Mouse (Mus musculus) intestine, postnatal 0 days (tissue): Measurements from ENCODE around the gene Trmt1. TPM values are rescaled to one million over a fixed set of nuclear protein-coding genes. Genes with fewer than 3 reads are reported as not detected.

Source experiments
- ATAC-seq: fragments of 200-750 bp; cut with Nextera tagmentation; 2 replicates; pipeline ENCODE4 v1.8.0; 2017; ENCODE audit warnings: mild to moderate bottlenecking, moderate TSS enrichment, moderate library complexity
- H3K27ac ChIP-seq: fragments of 300-500 bp; sonication (generic); 2 replicates; pipeline ENCODE4 v1.5.1; 2014; ENCODE audit warnings: mild to moderate bottlenecking, low read depth, low read length, moderate library complexity
- H3K27me3 ChIP-seq: fragments of 300-500 bp; sonication (generic); replicated peaks from 2 replicates; pipeline ENCODE4 v1.6.1; 2014; ENCODE audit warnings: low read length, mixed read lengths; ENCODE audit not compliant: control insufficient read depth, insufficient read depth
- H3K36me3 ChIP-seq: fragments of 300-500 bp; sonication (generic); 2 replicates; pipeline ENCODE4 v1.6.1; 2014; ENCODE audit warnings: mild to moderate bottlenecking, moderate library complexity; ENCODE audit not compliant: control insufficient read depth, insufficient read depth
- H3K4me1 ChIP-seq: fragments of 300-500 bp; sonication (generic); replicated peaks from 2 replicates; pipeline ENCODE4 v1.6.1; 2014; ENCODE audit warnings: antibody characterized with exemption, low read length, mixed read lengths; ENCODE audit not compliant: control insufficient read depth, insufficient read depth
- H3K4me2 ChIP-seq: fragments of 300-500 bp; sonication (generic); replicated peaks from 2 replicates; pipeline ENCODE4 v1.6.1; 2014; ENCODE audit warnings: low read depth, mild to moderate bottlenecking, moderate library complexity
- H3K4me3 ChIP-seq: fragments of 300-500 bp; sonication (generic); 2 replicates; pipeline ENCODE4 v1.5.1; 2014; ENCODE audit warnings: low read depth, low read length
- H3K9ac ChIP-seq: fragments of 300-500 bp; sonication (generic); 2 replicates; pipeline ENCODE4 v1.6.1; 2014; ENCODE audit warnings: mild to moderate bottlenecking, low read depth, low read length
- H3K9me3 ChIP-seq: fragments of 300-500 bp; sonication (generic); 2 replicates; pipeline ENCODE4 v1.6.1; 2016; ENCODE audit warnings: mixed run types; ENCODE audit not compliant: control insufficient read depth
- CTCF ChIP-seq: sonication (generic); IDR thresholded peaks from 2 replicates; pipeline ENCODE4 v1.5.1; 2016; ENCODE audit warnings: low read depth, mild to moderate bottlenecking, control low read depth, antibody characterized with exemption, moderate library complexity
- WGBS: fragments of 180-500 bp; shearing (Covaris S2); extraction: QIAGEN DNeasy Blood & Tissue Kit; methylation state at CpG from one replicate; pipeline ENCODE4 v1.1.7; 2014; 5-methylcytosine and 5-hydroxymethylcytosine counted together
- polyA plus RNA-seq: library from polyadenylated mRNA; unstranded; fragments of >200 nt; fragmentation: Nextera tagmentation; extraction: Ambion mirVana; gene quantifications from 2 replicates; pipeline ENCODE4 v1.2.1, GENCODE M21; 2015

Gene Trmt1
- polyA plus RNA-seq, 1 experiment from 2014 or later: 22.3 TPM

DNA sequence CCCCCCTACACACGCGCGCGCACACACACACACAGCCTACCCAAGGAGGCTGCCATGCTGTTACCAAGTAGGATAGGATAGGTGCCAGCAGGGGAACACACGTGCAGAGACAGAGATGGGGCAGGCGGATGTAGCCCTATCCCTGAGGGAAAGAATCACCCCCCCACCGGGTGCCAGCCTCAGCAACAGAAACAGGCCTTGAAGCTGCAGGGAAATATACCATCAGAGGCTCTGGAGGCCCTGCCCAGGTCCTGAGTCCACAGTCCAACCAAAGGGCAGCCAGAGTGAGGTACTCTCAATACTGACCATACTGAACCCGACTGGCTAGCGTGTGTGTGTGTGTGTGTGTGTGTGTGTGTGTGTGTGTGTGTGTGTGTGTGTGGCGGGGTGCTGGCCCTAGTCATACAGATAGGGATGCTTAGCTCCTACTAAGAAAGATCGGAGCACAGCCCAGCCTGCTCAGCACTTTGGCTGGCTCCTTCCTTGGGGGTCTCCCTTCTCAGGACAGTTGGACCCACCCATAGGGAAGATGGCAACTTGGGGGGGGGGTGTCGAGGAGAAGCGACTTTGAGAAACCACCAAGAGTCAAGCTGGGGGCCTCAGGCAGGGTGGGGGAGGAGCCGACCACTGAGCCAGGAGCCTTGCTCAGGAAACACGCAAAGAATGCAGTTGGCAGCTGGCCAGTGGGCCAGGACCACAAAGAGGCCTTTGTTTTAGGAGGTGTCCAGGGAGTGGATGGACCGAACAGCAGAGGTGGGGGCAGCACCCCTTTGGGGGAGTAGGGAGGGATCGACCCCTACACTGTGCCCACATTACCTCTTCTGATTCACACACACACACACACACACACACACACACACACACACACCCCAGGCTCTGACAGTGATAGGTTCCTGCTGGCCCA is 57.7 kb downstream of the Trmt1 start:
- H3K4me1 ChIP-seq: 0 out of 2 replicates have a peak, but pooled peaks cover 12% of the 10 kb centered on the region
- H3K9ac ChIP-seq: no peak overlapping the region
- no peak for TF ChIP-seq CTCF
- H3K27ac ChIP-seq: peak overlapping the region; percentile 50; the same call in 1 of the 2 replicates
- no peaks in the 10 kb centered on the region for H3K36me3 ChIP-seq
- H3K4me3 ChIP-seq: no peak overlapping the region
- peak; percentile 70 for ATAC-seq
- WGBS: 21% methylated on average over 17 of the region's 17 CpGs
- peaks cover 4% of the 10 kb centered on the region; the same call in 1 of the 2 replicates for H3K27me3 ChIP-seq
- H3K9me3 ChIP-seq: no peaks in the 10 kb centered on the region
- peak overlapping the region; percentile 37 for H3K4me2 ChIP-seq

DNA sequence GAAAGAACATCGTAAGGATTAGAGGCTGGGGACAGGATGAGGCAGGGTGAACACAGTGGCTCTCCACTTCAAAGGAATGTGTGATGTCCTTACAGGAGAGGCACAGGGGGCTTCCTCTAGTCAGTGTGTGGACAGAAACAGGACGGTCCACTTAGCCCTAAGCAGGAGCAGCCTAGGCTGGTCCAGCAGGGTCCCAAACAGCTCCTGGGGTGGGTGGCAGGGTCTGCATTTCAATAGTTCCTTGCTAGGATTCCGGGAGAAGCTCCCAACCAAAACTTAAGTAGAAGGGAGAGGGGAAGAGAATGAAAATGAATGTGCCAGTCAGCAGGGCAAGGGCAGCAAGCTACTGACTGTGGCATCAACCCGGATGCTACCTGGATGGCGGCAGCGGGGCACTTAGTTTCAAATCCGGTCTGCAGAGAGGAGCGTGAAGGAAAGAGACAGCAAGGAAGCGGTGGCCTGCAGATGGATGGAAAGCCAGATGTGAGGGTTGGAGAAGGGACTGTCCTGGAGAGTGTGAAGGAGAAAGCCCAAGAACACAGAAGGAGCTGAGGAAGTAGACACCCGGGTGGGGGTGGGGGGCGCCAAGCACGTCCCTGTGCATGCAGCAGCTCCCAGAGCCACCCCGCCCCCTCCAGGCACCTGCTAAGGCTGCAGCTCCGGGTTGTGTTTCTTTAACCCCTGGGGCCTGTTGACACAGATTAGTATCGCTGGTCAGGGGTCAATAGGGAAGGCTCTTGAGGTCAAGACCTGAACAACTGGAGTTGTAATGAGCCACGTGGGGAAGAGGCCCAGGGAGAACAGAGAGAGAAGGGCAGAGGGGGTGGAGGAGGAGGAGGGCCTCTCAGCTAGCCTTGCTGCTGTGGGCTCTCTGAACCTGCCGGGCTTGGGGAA is 59.2 kb downstream of the Trmt1 start:
- Histone ChIP-seq H3K9me3 (no peaks in the 10 kb centered on the region), H3K4me2 (0 out of 2 replicates have a peak overlapping the region, but pooled peaks have one; percentile 9), H3K9ac (no peak overlapping the region), H3K4me3 (no peak overlapping the region), H3K4me1 (0 out of 2 replicates have a peak, but pooled peaks cover 12% of the 10 kb centered on the region), H3K27ac (no peak overlapping the region), H3K27me3 (no peaks in the 10 kb centered on the region; the same call in 1 of the 2 replicates), H3K36me3 (no peaks in the 10 kb centered on the region)
- 19% methylated on average over 17 of the region's 17 CpGs for WGBS
- peak; percentile 41 for TF ChIP-seq CTCF
- ATAC-seq: peak; percentile 51

Other genes with a start within 250 kb of the Trmt1 start
- gene Ier2, start 23.5 kb upstream of the Trmt1 start, polyA plus RNA-seq: 77.3 and 79.4 TPM in 2 replicates
- gene Nacc1, start 1.6 kb downstream of the Trmt1 start, polyA plus RNA-seq: 9.3 and 9.8 TPM in 2 replicates
- gene Lyl1, start 15.2 kb downstream of the Trmt1 start, polyA plus RNA-seq: 3.5 and 3.9 TPM in 2 replicates
- gene G430095P16Rik, start 36.7 kb downstream of the Trmt1 start, polyA plus RNA-seq: 1.0 and 1.5 TPM in 2 replicates
- 11.2 and 12.0 TPM in 2 replicates for gene Nfix, start 114.0 kb downstream of the Trmt1 start, polyA plus RNA-seq
- gene Dand5, start 136.5 kb downstream of the Trmt1 start, polyA plus RNA-seq: 1.9 and 2.2 TPM in 2 replicates
- gene Gadd45gip1, start 145.2 kb downstream of the Trmt1 start, polyA plus RNA-seq: 36.3 and 37.6 TPM in 2 replicates
- gene Rad23a, start 154.4 kb downstream of the Trmt1 start, polyA plus RNA-seq: 67.8 and 74.2 TPM in 2 replicates
- gene Calr, start 160.6 kb downstream of the Trmt1 start, polyA plus RNA-seq: 474 and 507 TPM in 2 replicates
- 27.3 and 28.3 TPM in 2 replicates for gene Farsa, start 170.7 kb downstream of the Trmt1 start, polyA plus RNA-seq
- 27.1 and 32.7 TPM in 2 replicates for gene Syce2, start 185.8 kb downstream of the Trmt1 start, polyA plus RNA-seq
- 15.3 and 15.5 TPM in 2 replicates for gene Gcdh, start 207.6 kb downstream of the Trmt1 start, polyA plus RNA-seq
- gene Klf1, start 215.6 kb downstream of the Trmt1 start, polyA plus RNA-seq: 0.56 and 0.63 TPM in 2 replicates
- 8.9 and 11.0 TPM in 2 replicates for gene Dnase2a, start 222.3 kb downstream of the Trmt1 start, polyA plus RNA-seq